Mouse (Mus musculus): Measurements from ENCODE around the gene Pafah1b3. TPM values are rescaled to one million over a fixed set of nuclear protein-coding genes. Genes with fewer than 3 reads are reported as not detected.
A peak's percentile ranks its signal among the peaks of the same experiment; 100 is the strongest.

Pafah1b3 gene
- polyA plus RNA-seq, 1 experiment from 2014 or later: 216 TPM

GRCm38 (mm10) chr7:25279861-25280791 is 17.7 kb downstream of the Pafah1b3 start:
- Histone ChIP-seq H3K9ac (peak overlapping the region; percentile 26), H3K4me1 (peaks cover 73% of the 10 kb centered on the region), H3K9me3 (replicated peaks) (no peaks in the 10 kb centered on the region), H3K4me3 (replicated peaks) (peak overlapping the region; percentile 86), H3K27ac (replicated peaks) (peak overlapping the region; percentile 100), H3K27me3 (no peaks in the 10 kb centered on the region), H3K36me3 (peaks cover 4% of the 10 kb centered on the region), H3K4me2 (replicated peaks) (peak overlapping the region; percentile 80)
- 0% methylated on average over 6 of the region's 6 CpGs for WGBS
- ATAC-seq (ENCODE audit: insufficient number of reproducible peaks, low FRiP score, low TSS enrichment, low read depth): peak; percentile 45

DNA sequence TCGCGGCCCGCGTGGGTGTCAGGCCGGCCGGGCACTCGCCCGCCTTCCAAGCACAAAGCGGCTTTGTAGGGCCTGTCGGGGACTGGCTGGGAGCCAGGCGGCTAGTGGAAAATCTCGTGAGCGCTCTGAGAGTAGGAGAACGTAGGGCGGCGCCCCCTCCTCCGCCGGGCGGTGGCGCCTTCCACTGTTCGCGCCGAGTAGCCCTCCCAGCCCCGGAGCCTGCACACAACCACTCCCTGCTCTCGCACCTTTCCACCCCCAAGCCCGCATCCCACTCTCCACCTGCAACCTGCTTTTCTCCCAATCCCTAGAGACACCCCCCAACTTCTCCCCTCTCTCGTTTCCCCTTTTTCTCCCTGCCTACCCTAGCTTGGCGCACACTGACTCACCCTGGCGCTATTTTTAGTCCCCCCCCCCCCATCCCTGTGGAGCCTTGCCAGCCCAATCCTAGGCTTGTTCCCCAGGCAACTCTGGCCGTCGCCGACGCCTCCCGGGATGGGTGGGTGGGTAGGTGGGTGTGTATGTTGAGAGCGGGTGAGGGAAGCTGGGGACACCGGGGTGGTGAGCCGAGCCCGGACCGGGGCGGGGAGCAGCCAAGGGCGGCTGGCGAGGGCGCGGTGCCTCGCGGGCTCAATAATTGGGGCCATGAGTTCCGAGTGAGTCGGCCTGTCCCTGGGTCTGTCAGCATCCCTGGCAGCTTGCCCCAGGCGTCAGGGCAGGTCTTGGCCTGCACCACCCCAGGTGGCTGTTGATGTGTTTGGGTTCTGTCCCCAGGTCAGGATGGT is 18.5 kb downstream of the Pafah1b3 start:
- peak overlapping the region; percentile 80 for H3K4me2 ChIP-seq (replicated peaks)
- H3K36me3 ChIP-seq: no peaks in the 10 kb centered on the region
- WGBS: under 1% methylated on average over 41 of the region's 49 CpGs
- peaks cover 73% of the 10 kb centered on the region for H3K4me1 ChIP-seq
- no peaks in the 10 kb centered on the region for H3K9me3 ChIP-seq (replicated peaks)
- H3K4me3 ChIP-seq (replicated peaks): peak overlapping the region; percentile 86
- no peaks in the 10 kb centered on the region for H3K27me3 ChIP-seq
- peak overlapping the region; percentile 26 for H3K9ac ChIP-seq
- H3K27ac ChIP-seq (replicated peaks): peak overlapping the region; percentile 100
- ATAC-seq (ENCODE audit: insufficient number of reproducible peaks, low FRiP score, low TSS enrichment, low read depth): peak; percentile 46

DNA sequence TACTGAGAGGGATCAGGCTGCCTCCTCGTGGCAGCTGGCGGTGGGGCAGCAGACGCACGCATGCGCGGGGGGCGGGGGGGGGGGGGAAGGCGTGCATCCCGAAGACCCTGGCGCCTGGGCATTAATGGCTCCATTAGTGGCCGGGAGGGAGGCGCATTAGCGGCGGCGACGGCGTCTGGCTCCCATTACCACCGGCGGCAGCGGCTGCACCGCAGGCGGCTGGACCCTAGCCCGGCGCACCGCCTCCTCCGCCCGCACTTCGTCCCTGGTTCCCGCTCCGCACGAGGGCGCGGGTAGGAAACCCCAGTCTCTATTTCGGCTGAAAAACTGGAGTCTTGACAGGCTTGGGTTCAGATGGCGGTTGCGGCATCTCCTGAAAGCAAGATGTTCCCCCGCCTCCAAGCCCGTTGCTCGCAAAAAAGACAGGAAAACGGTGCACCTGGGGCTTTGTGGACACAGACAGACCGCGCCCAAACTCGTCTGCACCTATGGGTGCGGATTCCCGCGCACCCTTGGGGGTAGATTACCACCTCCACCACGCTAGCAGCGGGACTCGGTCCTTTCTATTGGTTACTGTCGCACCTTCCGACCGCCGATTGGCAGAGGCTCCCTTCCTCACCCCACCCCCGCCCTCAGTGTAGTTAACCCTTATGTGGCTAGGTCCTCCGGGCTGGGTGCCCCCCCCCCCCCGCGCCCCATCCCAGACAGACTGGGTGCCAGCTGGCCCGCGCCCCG is 19.3 kb downstream of the Pafah1b3 start:
- Histone ChIP-seq H3K4me3 (replicated peaks) (peak overlapping the region; percentile 86), H3K27me3 (no peaks in the 10 kb centered on the region), H3K9me3 (replicated peaks) (no peaks in the 10 kb centered on the region), H3K9ac (peak overlapping the region; percentile 50), H3K4me1 (peaks cover 73% of the 10 kb centered on the region), H3K27ac (replicated peaks) (peak overlapping the region; percentile 100), H3K36me3 (peaks cover 4% of the 10 kb centered on the region), H3K4me2 (replicated peaks) (peak overlapping the region; percentile 80)
- under 1% methylated on average over 56 of the region's 60 CpGs for WGBS
- peak; percentile 64 for ATAC-seq (ENCODE audit: insufficient number of reproducible peaks, low FRiP score, low TSS enrichment, low read depth)

GRCm38 (mm10) chr7:25277998-25278340 is 19.8 kb downstream of the Pafah1b3 start:
- Histone ChIP-seq H3K36me3 (peaks cover 10% of the 10 kb centered on the region), H3K27ac (replicated peaks) (peak overlapping the region; percentile 100), H3K27me3 (no peaks in the 10 kb centered on the region), H3K4me1 (peaks cover 74% of the 10 kb centered on the region), H3K9me3 (replicated peaks) (no peaks in the 10 kb centered on the region), H3K9ac (peak overlapping the region; percentile 37; the same call in 1 of the 2 replicates), H3K4me2 (replicated peaks) (peak overlapping the region; percentile 80), H3K4me3 (replicated peaks) (peak overlapping the region; percentile 86)
- no peak for ATAC-seq (ENCODE audit: insufficient number of reproducible peaks, low FRiP score, low TSS enrichment, low read depth)
- 9% methylated on average over 4 of the region's 4 CpGs for WGBS

- 66% methylated on average over 4 of the region's 4 CpGs for WGBS
- peaks cover 74% of the 10 kb centered on the region for H3K4me1 ChIP-seq
- peak overlapping the region; percentile 86 for H3K4me3 ChIP-seq (replicated peaks)
Observed at GRCm38 (mm10) chr7:25277405-25277804, 20.4 kb downstream of the Pafah1b3 start.

GRCm38 (mm10) chr7:25275555-25276298 is 22.1 kb downstream of the Pafah1b3 start:
- no peak for ATAC-seq (ENCODE audit: insufficient number of reproducible peaks, low FRiP score, low TSS enrichment, low read depth)

More at GRCm38 (mm10) chr7:25277405-25277804, 20.4 kb downstream of the Pafah1b3 start:
- H3K9me3 ChIP-seq (replicated peaks): no peaks in the 10 kb centered on the region
- H3K36me3 ChIP-seq: peaks cover 15% of the 10 kb centered on the region
- H3K9ac ChIP-seq: peak overlapping the region; percentile 37; the same call in 1 of the 2 replicates
- peak overlapping the region; percentile 80 for H3K4me2 ChIP-seq (replicated peaks)
- no peaks in the 10 kb centered on the region for H3K27me3 ChIP-seq
- H3K27ac ChIP-seq (replicated peaks): peak overlapping the region; percentile 100
- ATAC-seq (ENCODE audit: insufficient number of reproducible peaks, low FRiP score, low TSS enrichment, low read depth): no peak

GRCm38 (mm10) chr7:25274996-25275395 is 22.8 kb downstream of the Pafah1b3 start:
- no peak overlapping the region for H3K4me3 ChIP-seq (replicated peaks)
- no peaks in the 10 kb centered on the region for H3K9me3 ChIP-seq (replicated peaks)
- no peak overlapping the region for H3K9ac ChIP-seq
- H3K27me3 ChIP-seq: no peaks in the 10 kb centered on the region
- ATAC-seq (ENCODE audit: insufficient number of reproducible peaks, low FRiP score, low TSS enrichment, low read depth): no peak
- peaks cover 63% of the 10 kb centered on the region for H3K4me1 ChIP-seq
- peak overlapping the region; percentile 29 for H3K27ac ChIP-seq (replicated peaks)
- no peak overlapping the region for H3K4me2 ChIP-seq (replicated peaks)
- H3K36me3 ChIP-seq: peaks cover 29% of the 10 kb centered on the region
- WGBS: 80% methylated on average over 3 of the region's 3 CpGs

More at GRCm38 (mm10) chr7:25275555-25276298, 22.1 kb downstream of the Pafah1b3 start:
- WGBS: 29% methylated on average over 9 of the region's 9 CpGs
- Histone ChIP-seq H3K36me3 (peaks cover 29% of the 10 kb centered on the region), H3K9ac (no peak overlapping the region), H3K4me1 (peaks cover 64% of the 10 kb centered on the region), H3K9me3 (replicated peaks) (no peaks in the 10 kb centered on the region), H3K27ac (replicated peaks) (peak overlapping the region; percentile 100), H3K27me3 (no peaks in the 10 kb centered on the region), H3K4me2 (replicated peaks) (no peak overlapping the region), H3K4me3 (replicated peaks) (no peak overlapping the region)

DNA sequence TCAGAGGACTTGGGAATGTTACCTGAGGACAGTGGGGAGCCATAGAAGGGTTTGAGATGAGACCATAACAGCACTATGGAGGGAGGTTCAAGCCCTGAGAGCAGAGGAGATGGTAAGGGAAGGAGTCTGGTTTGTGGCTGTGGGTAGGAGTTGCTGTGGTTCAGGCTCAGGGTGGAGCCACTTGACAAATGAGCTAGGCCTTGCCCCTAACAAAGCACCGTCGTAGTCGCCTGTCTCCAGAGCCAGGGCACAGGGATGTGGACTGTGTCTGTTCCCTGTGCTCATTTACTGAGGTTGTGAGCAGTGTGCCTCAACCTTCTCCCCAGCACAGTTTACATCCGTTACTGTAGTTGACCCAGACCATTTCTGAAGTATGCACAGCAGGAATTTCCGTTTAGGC is 23.2 kb downstream of the Pafah1b3 start:
- peak overlapping the region; percentile 29 for H3K27ac ChIP-seq (replicated peaks)
- no peak overlapping the region for H3K9ac ChIP-seq
- no peaks in the 10 kb centered on the region for H3K27me3 ChIP-seq
- peaks cover 63% of the 10 kb centered on the region for H3K4me1 ChIP-seq
- 39% methylated on average over 5 of the region's 5 CpGs for WGBS
- no peak for ATAC-seq (ENCODE audit: insufficient number of reproducible peaks, low FRiP score, low TSS enrichment, low read depth)
- H3K4me3 ChIP-seq (replicated peaks): no peak overlapping the region
- no peaks in the 10 kb centered on the region for H3K9me3 ChIP-seq (replicated peaks)
- H3K4me2 ChIP-seq (replicated peaks): no peak overlapping the region
- H3K36me3 ChIP-seq: peaks cover 29% of the 10 kb centered on the region

GRCm38 (mm10) chr7:25273259-25274241 is 24.2 kb downstream of the Pafah1b3 start:
- H3K4me2 ChIP-seq (replicated peaks): no peak overlapping the region
- WGBS: 89% methylated on average over 22 of the region's 22 CpGs
- ATAC-seq (ENCODE audit: insufficient number of reproducible peaks, low FRiP score, low TSS enrichment, low read depth): no peak

More at GRCm38 (mm10) chr7:25273259-25274241, 24.2 kb downstream of the Pafah1b3 start:
- no peak overlapping the region for H3K9ac ChIP-seq
- no peaks in the 10 kb centered on the region for H3K27me3 ChIP-seq
- H3K36me3 ChIP-seq: peaks cover 29% of the 10 kb centered on the region
- no peak overlapping the region for H3K4me3 ChIP-seq (replicated peaks)
- peaks cover 71% of the 10 kb centered on the region for H3K4me1 ChIP-seq
- H3K27ac ChIP-seq (replicated peaks): no peak overlapping the region
- no peaks in the 10 kb centered on the region for H3K9me3 ChIP-seq (replicated peaks)

Measured in embryonic facial prominence, embryonic 15.5 days (tissue).